Mouse (Mus musculus): ENCODE results near the gene Snf8.

The Snf8 gene

DNA sequence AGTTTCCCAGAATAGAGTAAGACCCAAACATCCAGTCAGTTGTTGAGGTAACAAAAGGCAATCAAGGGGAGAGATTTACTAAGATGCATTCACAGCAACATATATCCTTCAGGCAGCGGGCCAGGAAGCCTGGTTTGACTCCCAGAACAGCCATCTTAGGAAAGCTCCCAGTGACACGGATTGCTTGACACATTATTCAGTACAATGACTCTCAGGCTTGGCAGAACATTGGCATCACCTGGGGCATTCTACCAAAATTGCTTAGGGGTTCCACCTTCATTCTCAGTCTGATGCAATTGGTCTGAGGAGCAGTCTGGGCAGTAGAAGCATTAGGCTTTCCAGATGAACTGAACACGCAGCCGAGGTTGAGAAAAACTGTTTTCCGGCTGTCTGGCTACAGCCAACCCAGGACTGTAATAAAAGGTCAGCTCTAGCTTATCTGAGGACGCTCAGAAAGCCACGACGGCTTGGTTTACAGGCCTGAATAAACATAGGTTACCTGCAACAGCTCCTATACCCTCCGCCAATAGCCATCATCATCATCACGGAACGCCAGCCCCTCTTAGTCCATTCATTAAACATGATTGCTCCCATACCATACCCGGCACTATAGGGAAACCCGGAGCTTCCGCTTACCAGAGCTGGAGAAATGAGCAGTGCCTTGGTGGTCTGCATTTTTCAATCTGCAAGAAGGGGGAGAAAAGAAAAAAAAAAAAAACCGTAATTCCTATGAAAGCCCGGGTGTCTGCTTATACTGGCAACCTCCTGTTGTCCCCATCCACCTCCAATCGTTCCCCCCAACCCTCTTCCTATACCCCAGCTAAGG is 39.9 kb downstream of the Snf8 start:
- no peak for DNase-seq

DNA sequence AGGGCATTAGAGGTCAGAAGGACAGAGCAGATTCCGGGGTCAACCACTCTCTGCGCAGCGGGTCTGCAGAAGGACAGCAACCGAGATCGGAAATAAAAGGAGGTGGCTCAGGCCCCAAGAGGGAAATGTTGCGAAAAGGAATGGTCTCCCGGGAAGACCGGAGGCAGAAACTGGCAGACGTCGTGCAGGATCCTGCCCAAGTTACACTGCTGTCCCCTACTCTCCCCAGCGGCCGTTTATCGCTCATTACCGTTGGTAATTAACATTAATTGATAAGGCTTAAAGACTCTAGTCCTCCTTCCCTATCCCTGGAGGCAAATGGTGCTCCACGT is 40.5 kb downstream of the Snf8 start:
- no peak for DNase-seq

GRCm38 (mm10) chr11:96075509-96076220 is 41.0 kb downstream of the Snf8 start, which contains the start of gene Atp5g1:
Gene Atp5g1, minus strand, starts transcription at chr11:96075670.
- peak; percentile 99 for DNase-seq

GRCm38 (mm10) chr11:96076221-96077105 is 41.8 kb downstream of the Snf8 start:
- DNase-seq, result no peak

DNA sequence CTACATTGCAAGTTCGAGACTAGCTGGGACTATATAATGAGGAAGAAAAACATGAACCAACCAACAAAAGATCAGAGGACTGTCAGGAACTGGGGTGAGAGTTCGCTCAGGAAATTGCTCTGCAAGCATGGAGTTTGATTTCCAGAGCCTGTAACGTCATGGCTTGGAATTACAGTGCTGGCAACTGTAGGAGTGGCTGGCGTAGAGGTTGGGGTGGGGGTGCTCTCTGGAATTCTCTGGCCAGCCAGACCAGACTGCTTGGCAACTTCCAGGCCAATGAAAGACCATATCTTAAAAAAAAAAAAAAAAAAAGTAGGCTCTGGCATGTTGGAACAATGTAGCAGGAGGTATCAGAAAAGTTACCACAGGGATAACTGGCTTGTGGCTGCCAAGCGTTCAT is 46.1 kb downstream of the Snf8 start:
- no peak for DNase-seq

- DNase-seq, result no peak
Observed at GRCm38 (mm10) chr11:96082682-96083081, 48.0 kb downstream of the Snf8 start.

GRCm38 (mm10) chr11:96087981-96088380 is 53.3 kb downstream of the Snf8 start:
- no peak for DNase-seq

GRCm38 (mm10) chr11:96091073-96091472 is 56.4 kb downstream of the Snf8 start:
- DNase-seq, result peak; percentile 37

DNA sequence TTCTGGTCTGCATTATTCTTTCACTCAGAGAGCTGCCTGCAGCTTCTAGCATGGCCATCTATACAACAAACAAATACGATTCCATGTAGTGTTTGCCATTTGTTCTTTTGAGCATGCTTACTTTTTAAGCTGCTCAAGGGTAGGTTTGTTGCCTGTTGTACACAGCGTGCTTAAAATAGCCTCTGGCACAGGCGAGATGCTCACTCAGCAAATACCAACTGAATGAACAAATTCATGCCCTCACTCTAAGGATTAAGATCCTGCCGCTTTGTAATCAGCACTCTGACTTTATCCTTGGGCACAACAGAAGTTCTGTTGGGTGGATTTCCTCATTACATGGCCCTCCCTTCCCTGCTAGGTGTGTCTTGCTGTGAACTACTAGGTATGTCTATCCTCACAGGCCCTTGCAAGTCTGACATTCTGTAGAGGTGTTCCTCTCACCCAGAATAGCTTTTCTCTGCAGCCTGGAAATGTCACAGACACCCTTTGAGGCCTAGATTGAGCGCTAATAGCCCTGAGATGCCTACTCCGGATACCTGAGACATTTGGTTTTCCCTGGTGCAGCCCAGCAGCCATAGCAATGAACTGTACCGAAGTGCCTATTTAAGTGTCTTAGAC is 58.1 kb downstream of the Snf8 start:
- DNase-seq, result peak; percentile 8

- DNase-seq, result peak; percentile 43
Observed at GRCm38 (mm10) chr11:96093361-96093760, 58.7 kb downstream of the Snf8 start.
